Mouse (Mus musculus) midbrain, postnatal 0 days (tissue): ENCODE data around the gene Cars2. TPM values are rescaled to one million over a fixed set of nuclear protein-coding genes. Genes with fewer than 3 reads are reported as not detected.

Experiments
- ATAC-seq: fragments of 200-750 bp; cut with Nextera tagmentation; 2 replicates; pipeline ENCODE4 v1.8.0; 2017; ENCODE audit warnings: moderate number of reproducible peaks, mild to moderate bottlenecking, moderate TSS enrichment, moderate library complexity; ENCODE audit not compliant: low FRiP score
- DNase-seq: peaks from one replicate; pipeline ENCODE4 v3.0.0-alpha.2; 2015; ENCODE audit warnings: low spot score
- H3K27ac ChIP-seq: fragments of 300-500 bp; sonication (generic); 2 replicates; pipeline ENCODE4 v1.5.1; 2014; ENCODE audit warnings: low read depth, mild to moderate bottlenecking, low read length, mixed read lengths
- H3K27me3 ChIP-seq: fragments of 300-500 bp; sonication (generic); 2 replicates; pipeline ENCODE4 v1.6.1; 2014; ENCODE audit warnings: low read length, control low read depth, mixed read lengths; ENCODE audit not compliant: insufficient read depth
- H3K36me3 ChIP-seq: fragments of 300-500 bp; sonication (generic); 2 replicates; pipeline ENCODE4 v1.6.1; 2014; ENCODE audit warnings: low read length, control low read depth, mixed read lengths; ENCODE audit not compliant: insufficient read depth
- H3K4me1 ChIP-seq: fragments of 300-500 bp; sonication (generic); 2 replicates; pipeline ENCODE4 v1.6.1; 2014; ENCODE audit warnings: mild to moderate bottlenecking, control low read depth, antibody characterized with exemption, low read length, mixed read lengths; ENCODE audit not compliant: insufficient read depth
- H3K4me2 ChIP-seq: fragments of 300-500 bp; sonication (generic); 2 replicates; pipeline ENCODE4 v1.6.1; 2014; ENCODE audit warnings: low read depth, mild to moderate bottlenecking, low read length, mixed read lengths; ENCODE audit not compliant: poor library complexity, severe bottlenecking
- H3K4me3 ChIP-seq: fragments of 300-500 bp; sonication (generic); 2 replicates; pipeline ENCODE4 v1.5.1; 2014; ENCODE audit warnings: low read depth, mild to moderate bottlenecking, low read length, moderate library complexity
- H3K9ac ChIP-seq: fragments of 300-500 bp; sonication (generic); replicated peaks from 2 replicates; pipeline ENCODE4 v1.6.1; 2014; ENCODE audit warnings: mild to moderate bottlenecking, low read length, moderate library complexity, mixed read lengths; ENCODE audit not compliant: poor library complexity, severe bottlenecking
- H3K9me3 ChIP-seq: fragments of 300-500 bp; sonication (generic); 2 replicates; pipeline ENCODE4 v1.6.1; 2016; ENCODE audit warnings: low read length, control low read depth
- CTCF ChIP-seq: IDR thresholded peaks from 2 replicates; pipeline ENCODE4 v1.5.1; 2016; ENCODE audit warnings: antibody characterized with exemption, mild to moderate bottlenecking
- WGBS: fragments of 180-500 bp; shearing (Covaris S2); extraction: QIAGEN DNeasy Blood & Tissue Kit; methylation state at CpG from one replicate; pipeline ENCODE4 v1.1.7; 2014; 5-methylcytosine and 5-hydroxymethylcytosine counted together
- polyA plus RNA-seq: library from polyadenylated mRNA; unstranded; fragments of >200 nt; fragmentation: Nextera tagmentation; extraction: Ambion mirVana; gene quantifications from 2 replicates; pipeline ENCODE4 v1.2.1, GENCODE M21; 2015
- total RNA-seq: library from RNA; depleted of rRNA; stranded (reverse); fragments of >200 nt; gene quantifications from 2 replicates; pipeline ENCODE4 v1.2.3, GENCODE M21; 2014; rRNA removed

Cars2 gene
- total RNA-seq (35.5 and 39.3 TPM in 2 replicates), polyA plus RNA-seq (19.5 and 20.1 TPM in 2 replicates)

GRCm38 (mm10) chr8:11550281-11550948 is at the start of gene Cars2:
TSS of gene Cars2 (minus strand) at chr8:11550783.
- H3K27ac ChIP-seq = peak within 1 kb of the TSS; percentile 85
- H3K36me3 ChIP-seq = peaks cover 11% of the 10 kb centered on the region; the same call in 1 of the 2 replicates
- no peak for TF ChIP-seq CTCF
- peak; percentile 88 for DNase-seq
- H3K4me1 ChIP-seq = peaks cover 8% of the 10 kb centered on the region
- H3K9me3 ChIP-seq = no peaks in the 10 kb centered on the region
- no peak for ATAC-seq
- peak within 1 kb of the TSS; percentile 81 for H3K4me3 ChIP-seq
- H3K4me2 ChIP-seq = peak within 1 kb of the TSS; percentile 77
- H3K9ac ChIP-seq = peak within 1 kb of the TSS; percentile 91
- H3K27me3 ChIP-seq = no peaks in the 10 kb centered on the region
- under 1% methylated on average over 52 of the region's 53 CpGs for WGBS

GRCm38 (mm10) chr8:11593222-11593884 is 42.8 kb upstream of the Cars2 start:
- H3K9me3 ChIP-seq = no peaks in the 10 kb centered on the region
- ATAC-seq (no peak), DNase-seq (no peak)
- no peak overlapping the region for H3K27ac ChIP-seq
- H3K4me2 ChIP-seq = no peak overlapping the region
- no peak overlapping the region for H3K9ac ChIP-seq
- H3K27me3 ChIP-seq = no peaks in the 10 kb centered on the region
- no peaks in the 10 kb centered on the region for H3K36me3 ChIP-seq
- 74% methylated on average over 12 of the region's 12 CpGs for WGBS
- no peak overlapping the region for H3K4me3 ChIP-seq
- no peak for TF ChIP-seq CTCF
- no peaks in the 10 kb centered on the region for H3K4me1 ChIP-seq

- TF ChIP-seq CTCF = no peak
- H3K27me3 ChIP-seq = no peaks in the 10 kb centered on the region
- ATAC-seq = no peak
- no peak overlapping the region for H3K4me3 ChIP-seq
- H3K4me2 ChIP-seq = no peak overlapping the region
- 59% methylated on average over 13 of the region's 13 CpGs for WGBS
- no peaks in the 10 kb centered on the region for H3K4me1 ChIP-seq
- H3K9me3 ChIP-seq = no peaks in the 10 kb centered on the region
- H3K9ac ChIP-seq = no peak overlapping the region
- no peak overlapping the region for H3K27ac ChIP-seq
- H3K36me3 ChIP-seq = no peaks in the 10 kb centered on the region
- DNase-seq = no peak
These were observed 41.7 kb upstream of the Cars2 start for GRCm38 (mm10) chr8:11592296-11592695.

- Histone ChIP-seq H3K27ac (no peak overlapping the region), H3K9ac (no peak overlapping the region), H3K27me3 (no peaks in the 10 kb centered on the region), H3K9me3 (no peaks in the 10 kb centered on the region), H3K36me3 (no peaks in the 10 kb centered on the region), H3K4me2 (no peak overlapping the region), H3K4me1 (no peaks in the 10 kb centered on the region), H3K4me3 (no peak overlapping the region)
- no peak for TF ChIP-seq CTCF
- no peak for DNase-seq
- WGBS = 88% methylated on average over 4 of the region's 4 CpGs
- ATAC-seq = no peak
These were observed 41.3 kb upstream of the Cars2 start for GRCm38 (mm10) chr8:11591837-11592236.

GRCm38 (mm10) chr8:11586374-11586745 is 35.8 kb upstream of the Cars2 start:
- Histone ChIP-seq H3K36me3 (no peaks in the 10 kb centered on the region), H3K27me3 (no peaks in the 10 kb centered on the region), H3K9ac (no peak overlapping the region), H3K4me3 (no peak overlapping the region), H3K4me2 (no peak overlapping the region), H3K27ac (no peak overlapping the region), H3K4me1 (no peaks in the 10 kb centered on the region), H3K9me3 (peaks cover 3% of the 10 kb centered on the region; the same call in 1 of the 2 replicates)
- ATAC-seq (no peak), DNase-seq (no peak)
- TF ChIP-seq CTCF = no peak
- 81% methylated on average over 2 of the region's 2 CpGs for WGBS
